Mouse (Mus musculus): ENCODE measurements around the gene Arhgef33. TPM values are rescaled to one million over a fixed set of nuclear protein-coding genes. Genes with fewer than 3 reads are reported as not detected.
"Not testable (repeated sequence)": the region's sequence is repeated elsewhere in the genome, so short reads cannot be mapped to it uniquely, and the experiment has no call there.

Arhgef33 gene
- 0.60 and 0.91 TPM in 2 replicates for polyA plus RNA-seq (2015; fragmentation: Nextera tagmentation; extraction: Ambion mirVana)

DNA sequence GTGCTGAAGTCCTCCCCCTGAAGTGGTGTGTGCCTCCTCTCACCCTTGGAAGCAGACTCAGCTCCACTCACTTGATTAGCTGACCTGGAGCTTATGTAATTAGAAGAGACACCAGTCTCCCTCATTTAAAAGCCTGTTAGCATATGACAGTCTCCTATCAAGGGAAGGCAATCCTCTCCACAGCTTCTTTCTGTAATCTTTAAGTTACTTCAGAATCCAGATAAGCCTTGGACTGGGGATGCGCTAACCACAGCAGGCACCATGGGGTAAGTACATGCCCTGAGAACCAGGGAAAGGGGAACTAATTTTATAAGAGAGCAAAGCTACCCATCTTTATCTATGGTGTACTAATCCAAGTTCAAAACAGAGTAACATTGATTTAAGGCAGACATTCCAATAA is at the start of gene Arhgef33:
TSS of gene Arhgef33 (plus strand) at position 157 of the 400 bp plus-strand sequence.
- 59% methylated on average over 1 of the region's 1 CpGs for WGBS
- no peak for ATAC-seq (replicated peaks; ENCODE audit: insufficient number of reproducible peaks, insufficient read depth, low FRiP score, low read depth)
- no peak within 1 kb of the TSS for H3K9ac ChIP-seq
- no peaks in the 10 kb centered on the region for H3K36me3 ChIP-seq
- peaks cover 6% of the 10 kb centered on the region for H3K4me1 ChIP-seq (replicated peaks)
- no peaks in the 10 kb centered on the region for H3K27me3 ChIP-seq
- no peaks in the 10 kb centered on the region for H3K9me3 ChIP-seq (replicated peaks)
- no peak within 1 kb of the TSS for H3K4me3 ChIP-seq
- no peak within 1 kb of the TSS for H3K27ac ChIP-seq
- H3K4me2 ChIP-seq, result no peak within 1 kb of the TSS

GRCm38 (mm10) chr17:80267065-80267464 is 40.1 kb upstream of the Arhgef33 start:
- WGBS, result 86% methylated on average over 4 of the region's 4 CpGs
- H3K36me3 ChIP-seq, result peaks cover 80% of the 10 kb centered on the region
- no peaks in the 10 kb centered on the region for H3K27me3 ChIP-seq

DNA sequence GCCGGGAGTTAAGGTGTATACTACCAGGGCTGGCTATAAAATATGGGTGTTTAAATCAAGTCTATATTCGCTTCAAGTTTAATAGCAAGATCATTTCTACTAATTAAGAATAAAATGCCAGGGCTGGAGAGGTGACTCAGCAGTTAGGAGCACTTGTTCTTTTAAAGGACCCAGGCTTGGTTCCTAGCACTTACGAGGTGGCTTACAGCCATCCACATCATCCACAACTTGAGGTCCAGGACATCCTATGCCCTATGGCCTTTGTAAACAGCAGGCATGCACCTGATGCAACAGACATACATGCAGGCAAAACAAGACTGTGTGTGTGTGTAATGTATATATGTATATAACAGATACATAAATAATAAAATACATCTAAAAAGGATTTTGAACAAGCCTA is 39.1 kb upstream of the Arhgef33 start:
- H3K9me3 ChIP-seq (replicated peaks), result no peaks in the 10 kb centered on the region
- whole genome bisulfite sequencing, result 89% methylated on average over 3 of the region's 3 CpGs
- no peaks in the 10 kb centered on the region for H3K27me3 ChIP-seq
- no peak for ATAC-seq (replicated peaks; ENCODE audit: insufficient number of reproducible peaks, insufficient read depth, low FRiP score, low read depth)
- H3K27ac ChIP-seq, result no peak overlapping the region
- no peak overlapping the region for H3K4me2 ChIP-seq
- H3K4me1 ChIP-seq (replicated peaks), result no peaks in the 10 kb centered on the region
- H3K9ac ChIP-seq, result no peak overlapping the region
- no peak overlapping the region for H3K4me3 ChIP-seq
- H3K36me3 ChIP-seq, result peaks cover 82% of the 10 kb centered on the region

More at GRCm38 (mm10) chr17:80267065-80267464, 40.1 kb upstream of the Arhgef33 start:
- ATAC-seq (replicated peaks; ENCODE audit: insufficient number of reproducible peaks, insufficient read depth, low FRiP score, low read depth), result no peak
- no peaks in the 10 kb centered on the region for H3K9me3 ChIP-seq (replicated peaks)
- no peak overlapping the region for H3K27ac ChIP-seq
- no peak overlapping the region for H3K4me3 ChIP-seq
- no peaks in the 10 kb centered on the region for H3K4me1 ChIP-seq (replicated peaks)
- H3K4me2 ChIP-seq, result no peak overlapping the region
- H3K9ac ChIP-seq, result no peak overlapping the region

- WGBS, result 94% methylated on average over 7 of the region's 7 CpGs
- not testable (repeated sequence) for H3K4me3 ChIP-seq; H3K4me1 ChIP-seq (replicated peaks); H3K27ac ChIP-seq; H3K9me3 ChIP-seq (replicated peaks); H3K4me2 ChIP-seq; H3K9ac ChIP-seq; ATAC-seq (replicated peaks; ENCODE audit: insufficient number of reproducible peaks, insufficient read depth, low FRiP score, low read depth); H3K27me3 ChIP-seq
- H3K36me3 ChIP-seq, result peaks cover 75% of the 10 kb centered on the region
Observed at GRCm38 (mm10) chr17:80270622-80271021, 36.6 kb upstream of the Arhgef33 start.

DNA sequence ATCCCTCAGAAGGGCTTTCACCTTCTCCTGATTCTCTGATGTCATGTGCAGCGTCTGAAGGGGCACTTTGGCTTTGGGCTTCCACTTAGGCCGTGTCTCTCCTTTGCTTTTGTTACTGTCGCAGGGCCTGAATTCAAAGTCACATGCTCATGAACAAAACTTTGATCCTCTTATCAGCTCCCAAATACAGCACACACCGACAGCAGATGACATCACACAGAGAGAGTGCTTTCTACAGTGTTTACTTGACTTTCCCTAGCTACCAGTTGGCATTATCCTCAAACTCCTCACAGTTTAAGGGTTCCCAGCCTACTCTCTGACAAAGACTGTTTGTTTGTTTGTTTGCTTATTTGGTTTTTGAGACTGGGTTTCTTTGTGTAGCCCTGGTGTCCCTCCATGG is 29.0 kb upstream of the Arhgef33 start:
- Histone ChIP-seq H3K4me1 (replicated peaks) (no peaks in the 10 kb centered on the region), H3K27ac (no peak overlapping the region), H3K4me3 (no peak overlapping the region), H3K4me2 (no peak overlapping the region), H3K36me3 (peaks cover 45% of the 10 kb centered on the region), H3K9me3 (replicated peaks) (no peaks in the 10 kb centered on the region), H3K9ac (no peak overlapping the region), H3K27me3 (no peaks in the 10 kb centered on the region)
- 59% methylated on average over 4 of the region's 4 CpGs for WGBS
- ATAC-seq (replicated peaks; ENCODE audit: insufficient number of reproducible peaks, insufficient read depth, low FRiP score, low read depth), result no peak

DNA sequence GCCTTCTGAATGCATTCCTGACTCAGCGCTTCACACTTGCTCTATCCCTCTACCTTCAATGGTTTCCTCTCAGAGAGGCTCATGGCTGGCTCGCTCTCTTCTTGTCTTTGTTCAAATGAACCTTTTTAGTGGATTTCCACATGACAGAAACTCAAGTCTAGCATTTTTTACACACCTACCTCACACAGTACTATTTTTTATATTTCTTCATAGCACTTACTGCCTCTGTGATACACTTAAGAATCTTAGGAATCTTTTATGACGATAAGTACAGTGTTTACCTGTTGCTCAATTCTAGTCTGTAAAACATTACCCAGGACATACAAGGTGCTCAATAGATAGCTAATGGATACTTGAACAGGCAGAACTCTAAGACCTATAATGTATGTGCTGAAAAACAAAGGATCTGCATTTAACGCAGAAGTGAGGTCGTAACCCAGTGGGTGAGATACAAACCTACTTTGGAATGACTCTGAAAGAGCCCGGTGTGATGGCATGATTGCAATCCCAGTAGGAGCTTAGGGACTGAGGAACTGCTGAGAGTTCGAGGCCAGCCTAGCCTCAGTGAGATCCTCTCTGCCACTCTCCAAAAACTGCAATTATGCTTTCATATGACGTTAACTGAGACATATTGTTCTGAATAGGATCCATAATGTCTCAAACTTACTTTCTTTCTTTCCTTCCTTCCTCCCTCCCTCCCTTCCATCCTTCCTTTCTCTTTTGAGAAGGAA is 27.7 kb upstream of the Arhgef33 start:
- H3K4me1 ChIP-seq (replicated peaks), result no peaks in the 10 kb centered on the region

GRCm38 (mm10) chr17:80284446-80284845 is 22.8 kb upstream of the Arhgef33 start:
- H3K27ac ChIP-seq, result peak overlapping the region; percentile 51
- peaks cover 11% of the 10 kb centered on the region for H3K36me3 ChIP-seq
- H3K9me3 ChIP-seq (replicated peaks), result no peaks in the 10 kb centered on the region
- H3K4me3 ChIP-seq, result no peak overlapping the region
- ATAC-seq (replicated peaks; ENCODE audit: insufficient number of reproducible peaks, insufficient read depth, low FRiP score, low read depth), result no peak
- no peak overlapping the region for H3K9ac ChIP-seq
- H3K4me1 ChIP-seq (replicated peaks), result peaks cover 12% of the 10 kb centered on the region
- 60% methylated on average over 4 of the region's 4 CpGs for WGBS
- H3K4me2 ChIP-seq, result no peak overlapping the region
- no peaks in the 10 kb centered on the region for H3K27me3 ChIP-seq

More for the DNA sequence above, 27.7 kb upstream of the Arhgef33 start:
- Histone ChIP-seq H3K36me3 (peaks cover 38% of the 10 kb centered on the region), H3K27ac (no peak overlapping the region), H3K9ac (no peak overlapping the region), H3K4me3 (no peak overlapping the region), H3K9me3 (replicated peaks) (no peaks in the 10 kb centered on the region), H3K4me2 (no peak overlapping the region), H3K27me3 (no peaks in the 10 kb centered on the region)
- no peak for ATAC-seq (replicated peaks; ENCODE audit: insufficient number of reproducible peaks, insufficient read depth, low FRiP score, low read depth)
- 89% methylated on average over 8 of the region's 8 CpGs for WGBS

DNA sequence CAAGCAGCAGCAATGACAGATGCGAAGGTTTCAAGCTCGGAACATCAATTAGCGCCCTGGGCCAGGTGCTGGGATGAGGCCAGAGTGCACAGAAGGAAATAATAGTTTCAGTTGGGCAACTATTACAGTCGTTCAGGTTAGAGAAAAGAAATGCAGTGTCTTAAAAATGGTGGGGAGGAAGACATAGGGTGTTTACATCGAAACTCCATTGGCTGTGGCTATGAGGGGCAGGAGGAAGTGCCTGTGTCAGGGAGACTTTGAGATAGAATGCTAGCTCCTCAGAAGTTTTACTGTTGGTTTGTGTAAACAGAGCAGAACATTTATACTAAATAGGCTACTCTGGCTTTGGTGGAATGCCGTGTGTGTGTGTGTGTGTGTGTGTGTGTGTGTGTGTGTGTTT is 19.2 kb upstream of the Arhgef33 start:
- H3K4me2 ChIP-seq, result no peak overlapping the region
- WGBS, result 76% methylated on average over 6 of the region's 6 CpGs
- no peaks in the 10 kb centered on the region for H3K27me3 ChIP-seq
- no peak overlapping the region for H3K4me3 ChIP-seq
- no peak overlapping the region for H3K27ac ChIP-seq
- no peak overlapping the region for H3K9ac ChIP-seq
- no peaks in the 10 kb centered on the region for H3K9me3 ChIP-seq (replicated peaks)
- no peak for ATAC-seq (replicated peaks; ENCODE audit: insufficient number of reproducible peaks, insufficient read depth, low FRiP score, low read depth)
- H3K36me3 ChIP-seq, result no peaks in the 10 kb centered on the region
- peaks cover 12% of the 10 kb centered on the region for H3K4me1 ChIP-seq (replicated peaks)

DNA sequence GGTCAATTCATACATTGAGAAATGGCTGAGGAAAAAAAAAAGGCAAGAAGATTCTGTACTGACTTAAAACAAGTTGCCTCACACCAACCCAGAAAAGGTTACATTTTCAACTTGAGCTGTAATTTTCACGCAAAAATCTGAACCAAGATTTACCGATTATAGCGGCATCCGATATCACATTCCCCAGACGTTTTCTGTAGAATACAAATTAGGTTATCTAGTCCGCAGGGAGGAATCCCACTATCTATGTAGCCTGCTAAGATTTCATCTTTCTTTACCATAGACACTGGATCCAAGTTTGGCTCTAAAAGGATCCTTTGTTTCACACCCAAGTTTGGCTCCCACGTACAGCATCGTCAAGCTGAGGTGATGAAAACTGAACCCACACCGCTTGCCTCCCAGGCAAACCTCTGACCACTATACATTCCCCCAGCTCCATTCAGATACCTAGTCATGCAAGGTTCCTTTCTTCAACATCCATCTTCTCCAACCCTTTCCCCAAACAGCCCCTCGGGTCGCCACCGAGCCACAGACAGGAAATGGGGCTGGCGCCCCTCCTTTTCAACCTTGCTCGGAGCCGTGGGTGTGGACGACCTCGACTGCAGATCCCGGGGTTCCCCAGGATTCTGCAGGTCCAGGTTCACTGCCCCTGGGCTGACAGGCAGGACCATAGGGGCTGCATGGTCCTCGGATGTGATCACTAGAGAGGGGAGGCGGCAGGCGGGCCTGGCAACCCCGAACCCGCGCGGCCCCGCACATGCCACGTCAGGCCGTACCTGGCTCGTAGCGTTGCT is 17.7 kb upstream of the Arhgef33 start:
- H3K27ac ChIP-seq, result peak overlapping the region; percentile 89
- H3K9me3 ChIP-seq (replicated peaks), result no peaks in the 10 kb centered on the region
- WGBS, result 1% methylated on average over 30 of the region's 30 CpGs
- H3K4me1 ChIP-seq (replicated peaks), result peaks cover 12% of the 10 kb centered on the region
- H3K36me3 ChIP-seq, result no peaks in the 10 kb centered on the region
- ATAC-seq (replicated peaks; ENCODE audit: insufficient number of reproducible peaks, insufficient read depth, low FRiP score, low read depth), result peak; percentile 32; the same call in 1 of the 2 replicates
- H3K4me2 ChIP-seq, result peak overlapping the region; percentile 85
- H3K4me3 ChIP-seq, result peak overlapping the region; percentile 90
- no peaks in the 10 kb centered on the region for H3K27me3 ChIP-seq
- peak overlapping the region; percentile 86 for H3K9ac ChIP-seq

DNA sequence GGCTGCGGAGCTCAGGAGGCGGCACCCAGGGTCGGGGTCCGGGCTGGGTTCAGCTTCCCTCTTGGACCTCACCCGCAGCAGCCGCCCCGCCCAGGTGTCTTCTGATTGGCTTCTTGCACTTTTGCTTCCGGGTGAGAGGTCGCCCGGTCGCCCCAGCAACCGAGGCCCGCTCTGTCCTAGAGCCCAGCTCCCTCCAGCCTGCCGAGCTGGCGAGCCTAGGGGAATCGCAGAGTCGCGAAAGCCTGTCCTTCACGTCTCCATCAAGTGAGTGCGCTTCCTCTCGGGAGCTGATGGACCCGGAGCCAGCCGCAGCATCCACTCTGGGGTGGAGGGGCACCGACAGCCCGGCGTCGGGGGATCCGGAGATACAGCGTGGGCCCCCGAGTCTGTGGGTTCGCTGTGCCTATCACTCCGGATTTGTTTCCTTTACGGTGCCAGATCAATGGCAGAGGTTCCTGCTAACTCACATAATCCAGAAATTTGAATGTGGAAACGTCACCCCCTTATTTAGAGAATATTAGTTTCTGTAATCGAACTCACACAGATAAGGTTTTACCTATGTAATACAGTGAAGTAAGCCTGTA is 17.0 kb upstream of the Arhgef33 start, which contains the start of the genes Morn2 and Dhx57:
TSS of gene Morn2 (plus strand) at position 130 of the 584 bp plus-strand sequence.
TSS of gene Dhx57 (minus strand) at position 403 of the 584 bp plus-strand sequence.
- Histone ChIP-seq H3K36me3 (no peaks in the 10 kb centered on the region), H3K27me3 (no peaks in the 10 kb centered on the region), H3K9ac (peak within 1 kb of the TSS; percentile 86), H3K4me1 (replicated peaks) (peaks cover 12% of the 10 kb centered on the region), H3K4me2 (peak within 1 kb of the TSS; percentile 85), H3K4me3 (peak within 1 kb of the TSS; percentile 90), H3K27ac (peak within 1 kb of the TSS; percentile 89), H3K9me3 (replicated peaks) (no peaks in the 10 kb centered on the region)
- 1% methylated on average over 35 of the region's 35 CpGs for WGBS
- ATAC-seq (replicated peaks; ENCODE audit: insufficient number of reproducible peaks, insufficient read depth, low FRiP score, low read depth), result peak; percentile 99

GRCm38 (mm10) chr17:80291148-80291547 is 16.1 kb upstream of the Arhgef33 start:
- Histone ChIP-seq H3K4me2 (no peak overlapping the region), H3K9me3 (replicated peaks) (no peaks in the 10 kb centered on the region), H3K4me3 (no peak overlapping the region), H3K36me3 (no peaks in the 10 kb centered on the region), H3K9ac (no peak overlapping the region), H3K27me3 (no peaks in the 10 kb centered on the region), H3K27ac (no peak overlapping the region), H3K4me1 (replicated peaks) (peaks cover 12% of the 10 kb centered on the region)
- WGBS, result 16% methylated on average over 2 of the region's 2 CpGs
- no peak for ATAC-seq (replicated peaks; ENCODE audit: insufficient number of reproducible peaks, insufficient read depth, low FRiP score, low read depth)

All from heart, embryonic 15.5 days (tissue).